Mouse (Mus musculus) heart, adult 2 months (tissue): ENCODE measurements around the gene Cyth3. TPM values are rescaled to one million over a fixed set of nuclear protein-coding genes. Genes with fewer than 3 reads are reported as not detected.

Experiments
- DNase-seq, 2 experiments: peaks; one replicate each; pipeline ENCODE4 v3.0.0; 2021
- H3K27ac ChIP-seq: fragments of 200-600 bp; 2 replicates; pipeline ENCODE4 v1.8.1; 2022
- H3K27me3 ChIP-seq: fragments of 200-500 bp; 2 replicates; pipeline ENCODE4 v1.6.1; 2012; ENCODE audit warnings: mild to moderate bottlenecking, low read length, inconsistent platforms, mixed read lengths; ENCODE audit not compliant: control insufficient read depth, insufficient read depth
- H3K36me3 ChIP-seq: fragments of 200-500 bp; 2 replicates; pipeline ENCODE4 v1.6.1; 2012; ENCODE audit warnings: low read length, inconsistent platforms; ENCODE audit not compliant: control insufficient read depth, insufficient read depth
- H3K4me1 ChIP-seq: fragments of 200-500 bp; 2 replicates; pipeline ENCODE4 v1.6.1; 2011; ENCODE audit warnings: low read length; ENCODE audit not compliant: control insufficient read depth, insufficient read depth
- H3K4me3 ChIP-seq: fragments of 200-600 bp; 2 replicates; pipeline ENCODE4 v1.8.1; 2022
- H3K79me2 ChIP-seq: fragments of 200-500 bp; replicated peaks from 2 replicates; pipeline ENCODE4 v1.6.1; 2012; ENCODE audit warnings: mild to moderate bottlenecking, inconsistent platforms, low read length, moderate library complexity, mixed read lengths; ENCODE audit not compliant: control insufficient read depth, insufficient read depth
- H3K9ac ChIP-seq: fragments of 200-500 bp; 2 replicates; pipeline ENCODE4 v1.6.1; 2012; ENCODE audit warnings: low read depth, mild to moderate bottlenecking, control low read depth, inconsistent platforms, low read length, mixed read lengths
- CTCF ChIP-seq: fragments of 200-600 bp; IDR thresholded peaks from 2 replicates; pipeline ENCODE4 v1.8.1; 2022; ENCODE audit warnings: antibody characterized with exemption, mild to moderate bottlenecking, moderate library complexity
- EP300 ChIP-seq: fragments of 200-500 bp; IDR thresholded peaks from 2 replicates; pipeline ENCODE4 v1.6.1; 2011; ENCODE audit warnings: low read depth, low read length, control low read depth; ENCODE audit not compliant: insufficient read depth
- POLR2A ChIP-seq: fragments of 200-500 bp; IDR thresholded peaks from 2 replicates; pipeline ENCODE4 v1.6.1; 2011; ENCODE audit warnings: mild to moderate bottlenecking, low read depth, low read length, control low read depth; ENCODE audit not compliant: insufficient read depth
- WGBS: fragments of 180-500 bp; shearing (Covaris S2); methylation state at CpG from one replicate; pipeline ENCODE4 v1.1.7; 2018; 5-methylcytosine and 5-hydroxymethylcytosine counted together
- intact Hi-C: fragments of 180-260 bp; cut with DNase I; formaldehyde crosslinking; loops from one replicate; pipeline ENCODE4 v1.15.1; 2025
- polyA plus RNA-seq: library from polyadenylated mRNA; depleted of rRNA; stranded (reverse); fragments of >200 nt; gene quantifications from 2 replicates; pipeline ENCODE4 v1.2.3, GENCODE M21; 2012
- total RNA-seq, 2 experiments: library from RNA; stranded (reverse); gene quantifications; 2 replicates each; pipeline ENCODE4 v1.2.3; 2021

The Cyth3 gene
- total and polyA plus RNA-seq, 3 experiments = 25.1 to 44.6 (median 26.1) TPM

- no peak overlapping the region for H3K4me3 ChIP-seq
- H3K9ac ChIP-seq = no peak overlapping the region
- 41% methylated on average over 7 of the region's 7 CpGs for WGBS
- H3K79me2 ChIP-seq = peaks cover 11% of the 10 kb centered on the region
- TF ChIP-seq CTCF (no peak), POLR2A (no peak), EP300 (no peak)
- no peaks in the 10 kb centered on the region for H3K27me3 ChIP-seq
- H3K36me3 ChIP-seq = peaks cover 24% of the 10 kb centered on the region
- H3K27ac ChIP-seq = peak overlapping the region; percentile 29; the same call in 1 of the 2 replicates
- peaks cover 27% of the 10 kb centered on the region for H3K4me1 ChIP-seq
- no peak for DNase-seq
- intact Hi-C loops = no loop called here
Observed at GRCm38 (mm10) chr5:143663074-143663687, 40.9 kb downstream of the Cyth3 start.

DNA sequence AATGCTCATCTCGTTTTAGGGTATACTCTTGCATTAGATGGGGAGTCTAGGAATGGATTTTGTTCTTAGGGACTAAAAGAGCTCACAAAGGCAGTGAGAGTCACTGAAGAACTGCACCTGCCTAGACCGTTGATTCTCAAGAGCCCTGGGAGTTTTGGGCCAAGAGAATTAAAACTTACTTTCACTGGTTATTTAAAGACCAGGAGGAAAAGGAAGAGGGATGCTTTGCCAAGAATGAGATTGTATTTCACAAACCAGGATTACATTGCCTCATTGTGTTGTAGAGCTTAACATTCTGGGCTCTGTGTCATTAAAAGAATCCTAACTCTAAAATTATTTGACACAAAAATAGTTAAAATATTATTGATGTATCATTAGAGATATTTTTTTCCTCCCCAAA, 43.3 kb downstream of the Cyth3 start:
- peaks cover 20% of the 10 kb centered on the region for H3K36me3 ChIP-seq
- intact Hi-C loops = loop anchor here (5.0 kb wide), 2 partner anchors 43 to 233 kb away; partner anchors contain the start of gene Cyth3
- peaks cover 23% of the 10 kb centered on the region for H3K4me1 ChIP-seq
- no peak for DNase-seq
- WGBS = 19% methylated on average over 2 of the region's 2 CpGs
- no peak overlapping the region for H3K9ac ChIP-seq
- peaks cover 6% of the 10 kb centered on the region for H3K79me2 ChIP-seq
- H3K27ac ChIP-seq = peak overlapping the region; percentile 44
- no peaks in the 10 kb centered on the region for H3K27me3 ChIP-seq
- TF ChIP-seq POLR2A = no peak
- TF ChIP-seq EP300 = no peak
- TF ChIP-seq CTCF = no peak
- H3K4me3 ChIP-seq = no peak overlapping the region

DNA sequence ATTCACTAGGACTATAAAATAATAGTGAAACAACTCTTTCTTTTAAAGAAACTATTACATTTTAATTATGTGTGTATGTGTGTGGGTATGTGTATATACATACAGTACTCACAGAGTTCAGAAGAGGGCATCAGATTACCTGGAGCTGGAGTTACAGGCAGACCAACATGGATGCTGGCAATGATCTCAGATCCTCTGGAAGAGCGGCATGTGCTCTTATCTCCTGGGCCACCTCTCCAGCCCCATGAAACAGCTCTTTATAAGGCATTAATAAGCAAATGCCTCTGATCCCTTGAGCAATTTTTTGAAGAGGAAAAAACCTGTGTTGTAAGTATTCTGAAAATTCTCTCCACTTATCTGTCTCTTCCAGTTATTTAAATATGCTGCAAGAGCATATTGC, 43.8 kb downstream of the Cyth3 start:
- no peak for DNase-seq
- TF ChIP-seq EP300 (no peak), CTCF (no peak), POLR2A (no peak)
- intact Hi-C loops = loop anchor here (5.0 kb wide), 2 partner anchors 44 to 234 kb away; partner anchors contain the start of gene Cyth3
- Histone ChIP-seq H3K4me1 (peaks cover 24% of the 10 kb centered on the region), H3K9ac (no peak overlapping the region), H3K79me2 (peaks cover 5% of the 10 kb centered on the region), H3K4me3 (no peak overlapping the region), H3K27ac (peak overlapping the region; percentile 44), H3K27me3 (no peaks in the 10 kb centered on the region), H3K36me3 (peaks cover 20% of the 10 kb centered on the region)
- 39% methylated on average over 1 of the region's 1 CpGs for WGBS

- DNase-seq = peak in 1 of 2 experiments; percentile 58
- Histone ChIP-seq H3K9ac (no peak overlapping the region), H3K27me3 (no peaks in the 10 kb centered on the region), H3K79me2 (peaks cover 4% of the 10 kb centered on the region), H3K4me1 (peaks cover 25% of the 10 kb centered on the region), H3K27ac (peak overlapping the region; percentile 69), H3K36me3 (peaks cover 15% of the 10 kb centered on the region), H3K4me3 (no peak overlapping the region)
- WGBS = 33% methylated on average over 2 of the region's 2 CpGs
- no peak for TF ChIP-seq CTCF
- TF ChIP-seq EP300 = no peak
- TF ChIP-seq POLR2A = no peak
- intact Hi-C loops = loop anchor here (5.0 kb wide), 2 partner anchors 47 to 237 kb away; partner anchors contain the start of gene Cyth3
Observed at GRCm38 (mm10) chr5:143668884-143669283, 46.6 kb downstream of the Cyth3 start.

DNA sequence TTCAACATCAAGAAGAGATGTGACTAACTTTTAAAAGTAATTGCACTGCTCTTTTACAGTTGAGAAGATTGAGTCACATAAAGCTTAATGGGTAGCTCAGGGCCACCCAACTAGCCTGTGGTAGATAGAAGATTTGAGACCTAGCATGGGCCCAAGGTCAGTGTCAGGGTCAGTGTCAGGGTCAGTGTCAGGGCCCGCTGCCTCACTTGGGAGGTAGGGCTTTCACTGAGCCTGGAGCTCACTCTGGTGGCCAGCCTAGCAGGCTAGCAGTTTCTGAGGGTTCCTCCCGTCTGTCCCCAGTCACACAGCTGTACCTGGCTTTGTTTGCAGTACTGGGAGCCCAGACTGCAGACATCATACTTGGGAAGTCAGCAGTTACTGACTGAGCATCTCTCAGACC, 47.1 kb downstream of the Cyth3 start:
- H3K79me2 ChIP-seq = peaks cover 4% of the 10 kb centered on the region
- no peaks in the 10 kb centered on the region for H3K27me3 ChIP-seq
- WGBS = 20% methylated on average over 2 of the region's 2 CpGs
- H3K4me1 ChIP-seq = peaks cover 22% of the 10 kb centered on the region
- intact Hi-C loops = loop anchor here (5.0 kb wide), 2 partner anchors 47 to 237 kb away; partner anchors contain the start of gene Cyth3
- H3K9ac ChIP-seq = no peak overlapping the region
- H3K36me3 ChIP-seq = peaks cover 15% of the 10 kb centered on the region
- TF ChIP-seq CTCF = peak; percentile 68
- no peak for TF ChIP-seq POLR2A
- peak; percentile 52; the same call in 1 of the 2 replicates for TF ChIP-seq EP300
- peak overlapping the region; percentile 69 for H3K27ac ChIP-seq
- H3K4me3 ChIP-seq = no peak overlapping the region
- peak in 1 of 2 experiments; percentile 38 for DNase-seq

- DNase-seq = no peak
- Histone ChIP-seq H3K4me1 (peaks cover 25% of the 10 kb centered on the region), H3K36me3 (peaks cover 15% of the 10 kb centered on the region), H3K9ac (no peak overlapping the region), H3K27me3 (no peaks in the 10 kb centered on the region), H3K4me3 (no peak overlapping the region), H3K79me2 (peaks cover 4% of the 10 kb centered on the region), H3K27ac (peak overlapping the region; percentile 69)
- WGBS = 7% methylated on average over 2 of the region's 2 CpGs
- intact Hi-C loops = loop anchor here (5.0 kb wide), 2 partner anchors 48 to 238 kb away; partner anchors contain the start of gene Cyth3
- TF ChIP-seq EP300 (no peak), CTCF (no peak), POLR2A (no peak)
Observed at GRCm38 (mm10) chr5:143669839-143670238, 47.6 kb downstream of the Cyth3 start.
